Mouse (Mus musculus) hindbrain, embryonic 14.5 days (tissue): Measurements from ENCODE around the gene Dcpp1. TPM values are rescaled to one million over a fixed set of nuclear protein-coding genes. Genes with fewer than 3 reads are reported as not detected.

Experiments used
- ATAC-seq: fragments of 200-750 bp; cut with Nextera tagmentation; 2 replicates; pipeline ENCODE4 v1.8.0; 2017; ENCODE audit warnings: moderate number of reproducible peaks, mild to moderate bottlenecking, moderate TSS enrichment, moderate library complexity; ENCODE audit not compliant: low FRiP score
- DNase-seq: peaks from one replicate; pipeline ENCODE4 v3.0.0-alpha.2; 2015; ENCODE audit warnings: low spot score
- H3K27ac ChIP-seq: fragments of 300-500 bp; sonication (generic); 2 replicates; pipeline ENCODE4 v1.5.1; 2014; ENCODE audit warnings: mild to moderate bottlenecking, moderate library complexity
- H3K27me3 ChIP-seq: fragments of 300-500 bp; sonication (generic); 2 replicates; pipeline ENCODE4 v1.6.1; 2014; ENCODE audit warnings: mild to moderate bottlenecking, low read length, mixed read lengths; ENCODE audit not compliant: control insufficient read depth, insufficient read depth
- H3K36me3 ChIP-seq: fragments of 300-500 bp; sonication (generic); replicated peaks from 2 replicates; pipeline ENCODE4 v1.6.1; 2014; ENCODE audit not compliant: control insufficient read depth, insufficient read depth
- H3K4me1 ChIP-seq: fragments of 300-500 bp; sonication (generic); replicated peaks from 2 replicates; pipeline ENCODE4 v1.6.1; 2014; ENCODE audit warnings: antibody characterized with exemption, low read length, mixed read lengths; ENCODE audit not compliant: control insufficient read depth, insufficient read depth
- H3K4me2 ChIP-seq: fragments of 300-500 bp; sonication (generic); replicated peaks from 2 replicates; pipeline ENCODE4 v1.6.1; 2014; ENCODE audit warnings: mild to moderate bottlenecking, moderate library complexity
- H3K4me3 ChIP-seq: fragments of 300-500 bp; sonication (generic); replicated peaks from 2 replicates; pipeline ENCODE4 v1.5.1; 2014; ENCODE audit warnings: mild to moderate bottlenecking, low read length
- H3K9ac ChIP-seq: fragments of 300-500 bp; sonication (generic); 2 replicates; pipeline ENCODE4 v1.6.1; 2014
- H3K9me3 ChIP-seq: fragments of 300-500 bp; sonication (generic); 2 replicates; pipeline ENCODE4 v1.6.1; 2016; ENCODE audit warnings: low read length; ENCODE audit not compliant: control insufficient read depth
- WGBS: fragments of 180-500 bp; shearing (Covaris S2); extraction: QIAGEN DNeasy Blood & Tissue Kit; methylation state at CpG from one replicate; pipeline ENCODE4 v1.1.7; 2014; 5-methylcytosine and 5-hydroxymethylcytosine counted together
- polyA plus RNA-seq: library from polyadenylated mRNA; unstranded; fragments of >200 nt; fragmentation: Nextera tagmentation; extraction: Ambion mirVana; gene quantifications from 2 replicates; pipeline ENCODE4 v1.2.1, GENCODE M21; 2014

Dcpp1 gene
- polyA plus RNA-seq, 1 experiment from 2014 or later, result not detected

DNA sequence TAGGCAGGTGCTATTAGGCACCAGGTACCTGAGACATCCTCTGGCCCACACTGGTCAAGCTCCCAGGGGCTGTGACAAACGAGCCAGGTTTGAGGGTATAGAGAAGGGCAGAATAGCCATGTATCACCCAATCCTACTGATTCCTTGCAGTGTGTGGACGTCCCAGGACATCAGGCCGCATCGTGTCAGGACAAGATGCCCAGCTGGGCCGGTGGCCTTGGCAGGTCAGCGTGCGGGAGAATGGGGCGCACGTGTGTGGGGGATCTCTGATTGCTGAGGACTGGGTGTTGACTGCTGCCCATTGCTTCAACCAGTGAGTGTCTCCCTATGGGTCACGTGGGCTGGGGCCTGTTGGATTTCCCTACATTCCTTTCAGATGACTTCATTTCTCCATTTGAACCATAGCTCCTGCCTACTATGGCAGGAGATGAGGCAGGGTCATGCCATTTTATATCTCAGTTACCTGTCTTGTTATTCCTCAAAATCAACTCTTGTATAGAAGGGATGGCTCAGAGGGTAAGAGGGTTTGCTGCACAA lies 26.4 kb upstream of the Dcpp1 start:
- 88% methylated on average over 10 of the region's 10 CpGs for WGBS

DNA sequence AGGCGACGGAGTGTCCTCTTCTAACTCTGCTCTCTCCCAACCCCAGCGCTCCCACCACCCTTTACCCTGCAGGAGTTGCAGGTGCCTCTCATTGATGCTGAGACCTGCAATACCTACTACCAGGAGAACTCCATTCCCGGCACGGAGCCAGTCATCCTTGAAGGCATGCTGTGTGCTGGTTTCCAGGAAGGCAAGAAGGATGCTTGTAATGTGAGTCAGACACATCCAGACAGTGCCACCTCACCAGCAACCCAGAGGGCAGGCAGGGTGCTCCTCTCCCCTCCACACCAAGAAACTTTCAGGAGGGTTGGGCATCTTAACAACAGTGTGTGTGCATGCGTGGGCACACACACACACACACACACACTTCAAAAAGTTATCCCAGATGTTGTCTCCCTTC lies 23.5 kb upstream of the Dcpp1 start:
- 82% methylated on average over 6 of the region's 6 CpGs for WGBS
- Histone ChIP-seq H3K36me3 (no peaks in the 10 kb centered on the region), H3K27ac (no peak overlapping the region), H3K9me3 (no peaks in the 10 kb centered on the region), H3K9ac (no peak overlapping the region), H3K4me1 (no peaks in the 10 kb centered on the region), H3K4me3 (no peak overlapping the region), H3K4me2 (no peak overlapping the region), H3K27me3 (no peaks in the 10 kb centered on the region)
- ATAC-seq (no peak), DNase-seq (no peak)

More for the DNA sequence above, 26.4 kb upstream of the Dcpp1 start:
- Histone ChIP-seq H3K9me3 (no peaks in the 10 kb centered on the region), H3K4me2 (no peak overlapping the region), H3K4me3 (no peak overlapping the region), H3K9ac (no peak overlapping the region), H3K36me3 (no peaks in the 10 kb centered on the region), H3K27me3 (no peaks in the 10 kb centered on the region), H3K4me1 (no peaks in the 10 kb centered on the region), H3K27ac (no peak overlapping the region)
- ATAC-seq, result no peak
- no peak for DNase-seq

DNA sequence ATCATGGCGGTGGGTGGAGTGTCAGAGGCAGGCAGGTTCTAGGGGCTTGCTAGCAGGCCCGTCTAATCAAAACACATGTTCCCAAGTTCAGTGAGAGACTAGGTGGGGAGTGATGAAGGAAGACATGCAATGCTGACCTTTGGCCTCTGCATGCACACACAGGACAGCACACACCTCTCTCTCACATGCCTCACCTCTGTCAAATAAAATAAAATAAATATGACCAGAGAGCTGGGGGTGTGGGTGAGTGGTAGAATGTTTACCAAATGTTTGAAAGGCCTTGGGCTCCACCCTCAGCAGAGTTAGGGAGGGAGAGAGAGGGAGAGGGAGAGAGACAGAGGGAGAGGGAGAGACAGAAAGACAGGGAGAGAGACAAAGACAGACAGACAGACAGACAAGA lies 22.8 kb upstream of the Dcpp1 start:
- no peak for ATAC-seq

DNA sequence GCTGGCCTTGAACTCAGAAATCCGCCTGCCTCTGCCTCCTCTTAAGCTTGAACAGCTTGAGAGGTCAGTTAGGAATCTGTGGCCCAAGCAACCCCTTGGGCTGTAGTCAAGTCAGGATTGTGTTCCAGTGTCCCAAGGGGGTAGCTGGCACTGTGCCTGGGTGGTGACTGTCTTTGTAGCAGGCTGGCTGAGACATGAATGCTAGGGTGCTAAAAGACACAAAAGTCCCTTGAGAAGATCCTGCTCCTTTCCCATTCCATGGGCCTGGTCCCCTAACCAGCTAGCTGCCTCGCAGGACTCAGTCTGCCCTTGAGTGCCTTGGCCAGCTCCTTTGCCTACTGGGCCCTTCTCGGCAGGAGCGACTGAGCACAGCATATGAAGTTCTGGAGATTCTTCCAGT lies 17.8 kb upstream of the Dcpp1 start:
- no peak for ATAC-seq

More for the DNA sequence above, 22.8 kb upstream of the Dcpp1 start:
- H3K36me3 ChIP-seq, result no peaks in the 10 kb centered on the region
- no peak overlapping the region for H3K27ac ChIP-seq
- no peak overlapping the region for H3K4me2 ChIP-seq
- 86% methylated on average over 2 of the region's 2 CpGs for WGBS
- no peaks in the 10 kb centered on the region for H3K4me1 ChIP-seq
- no peaks in the 10 kb centered on the region for H3K27me3 ChIP-seq
- DNase-seq, result no peak
- no peak overlapping the region for H3K9ac ChIP-seq
- H3K9me3 ChIP-seq, result no peaks in the 10 kb centered on the region
- no peak overlapping the region for H3K4me3 ChIP-seq

DNA sequence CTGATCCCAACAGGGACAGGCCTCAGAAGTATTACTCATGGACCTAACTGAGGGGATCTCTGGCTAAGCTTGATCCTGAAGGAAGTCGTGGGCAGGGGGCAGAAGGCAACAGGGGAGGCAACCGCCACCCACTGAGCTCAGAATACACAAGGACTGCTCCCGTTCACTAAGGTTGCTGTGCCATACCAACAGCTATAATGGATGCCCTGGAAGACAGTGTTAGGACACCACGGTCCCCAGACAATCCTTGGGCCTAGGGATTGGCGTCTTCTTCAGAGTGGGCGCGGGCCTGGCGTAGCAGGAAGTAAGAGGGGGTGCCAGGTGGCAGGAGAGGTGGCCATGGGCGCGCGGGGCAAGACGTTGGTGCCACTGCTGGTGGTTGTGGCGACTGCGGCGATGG lies 12.9 kb upstream of the Dcpp1 start, which contains the start of gene Prss21:
Gene Prss21 (plus strand): TSS at position 301 of the 400 bp plus-strand sequence.
- H3K4me3 ChIP-seq, result no peak within 1 kb of the TSS
- no peaks in the 10 kb centered on the region for H3K27me3 ChIP-seq
- no peak within 1 kb of the TSS for H3K4me2 ChIP-seq
- ATAC-seq (no peak), DNase-seq (no peak)
- H3K9ac ChIP-seq, result no peak within 1 kb of the TSS
- H3K36me3 ChIP-seq, result no peaks in the 10 kb centered on the region
- no peaks in the 10 kb centered on the region for H3K4me1 ChIP-seq
- H3K9me3 ChIP-seq, result no peaks in the 10 kb centered on the region
- WGBS, result 84% methylated on average over 15 of the region's 15 CpGs
- no peak within 1 kb of the TSS for H3K27ac ChIP-seq

More for the DNA sequence above, 17.8 kb upstream of the Dcpp1 start:
- Histone ChIP-seq H3K4me2 (no peak overlapping the region), H3K9me3 (no peaks in the 10 kb centered on the region), H3K9ac (no peak overlapping the region), H3K36me3 (no peaks in the 10 kb centered on the region), H3K27me3 (no peaks in the 10 kb centered on the region), H3K4me3 (no peak overlapping the region), H3K27ac (no peak overlapping the region), H3K4me1 (no peaks in the 10 kb centered on the region)
- DNase-seq, result no peak
- WGBS, result 78% methylated on average over 4 of the region's 4 CpGs

DNA sequence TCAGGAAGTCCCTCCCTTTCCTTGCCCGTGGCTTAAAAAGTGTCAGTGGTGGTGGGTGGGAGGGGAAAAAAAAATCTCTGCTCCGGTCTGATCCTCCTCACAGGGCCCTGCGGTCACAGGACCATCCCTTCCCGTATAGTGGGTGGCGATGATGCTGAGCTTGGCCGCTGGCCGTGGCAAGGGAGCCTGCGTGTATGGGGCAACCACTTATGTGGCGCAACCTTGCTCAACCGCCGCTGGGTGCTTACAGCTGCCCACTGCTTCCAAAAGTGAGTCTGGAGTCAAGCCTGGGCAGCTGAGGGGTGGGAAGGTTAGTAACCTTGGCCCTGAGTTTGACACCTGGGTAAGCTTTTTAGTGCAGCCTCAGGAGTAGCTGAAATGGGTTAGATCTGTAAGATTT lies 12.2 kb upstream of the Dcpp1 start:
- H3K27me3 ChIP-seq, result no peaks in the 10 kb centered on the region
- 95% methylated on average over 11 of the region's 11 CpGs for WGBS
- H3K4me2 ChIP-seq, result no peak overlapping the region
- no peak overlapping the region for H3K4me3 ChIP-seq
- no peak overlapping the region for H3K27ac ChIP-seq
- DNase-seq, result no peak
- ATAC-seq, result no peak
- H3K4me1 ChIP-seq, result no peaks in the 10 kb centered on the region
- no peaks in the 10 kb centered on the region for H3K9me3 ChIP-seq
- H3K9ac ChIP-seq, result no peak overlapping the region
- H3K36me3 ChIP-seq, result no peaks in the 10 kb centered on the region

DNA sequence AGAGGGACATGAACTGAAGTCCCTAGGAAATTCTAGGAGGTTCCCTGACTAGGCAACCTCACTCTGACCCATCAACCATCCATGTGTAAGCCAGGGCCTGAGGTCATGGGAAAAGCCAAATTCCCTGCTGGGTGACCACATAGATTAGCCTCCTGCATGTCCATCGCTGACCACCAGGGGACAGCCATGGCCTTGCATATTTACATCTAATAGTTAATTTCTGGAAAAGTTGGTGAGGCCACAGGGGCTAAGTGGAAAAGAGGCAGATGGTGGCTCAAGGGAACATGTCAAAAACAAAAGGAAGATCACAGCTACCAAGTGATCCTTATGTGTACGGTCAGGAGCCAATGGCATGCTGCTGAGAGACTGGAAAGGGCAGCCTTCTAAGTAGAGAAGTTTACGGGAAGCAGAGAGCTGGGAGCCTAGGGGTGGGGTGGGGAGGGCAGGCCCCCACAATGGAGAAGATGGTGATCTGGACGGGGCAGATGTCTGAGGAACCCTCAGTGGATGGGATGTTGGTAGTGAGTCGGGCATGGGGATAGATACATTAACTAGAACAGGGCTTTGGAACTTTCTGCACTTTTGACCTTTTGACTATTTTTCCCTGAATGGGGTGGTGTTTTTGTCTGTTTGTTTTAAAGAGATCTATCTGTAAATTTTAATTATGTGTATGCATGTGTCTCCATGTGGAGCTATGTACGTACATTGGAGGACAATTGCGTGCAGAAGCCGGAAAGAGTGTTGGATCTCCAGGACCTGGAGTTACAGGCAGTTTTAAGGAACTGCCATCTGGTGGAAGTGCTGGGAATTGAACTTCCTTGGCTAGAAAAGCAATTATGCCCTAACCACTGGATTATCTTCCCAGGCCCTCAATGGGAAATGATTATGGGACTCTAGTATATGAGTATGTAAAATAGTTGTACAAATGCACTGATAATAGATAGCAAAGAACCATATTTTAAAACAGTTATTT lies 6.5 kb upstream of the Dcpp1 start:
- DNase-seq (peak; percentile 52), ATAC-seq (no peak)
- no peaks in the 10 kb centered on the region for H3K27me3 ChIP-seq
- H3K36me3 ChIP-seq, result no peaks in the 10 kb centered on the region
- H3K9me3 ChIP-seq, result no peaks in the 10 kb centered on the region
- 48% methylated on average over 8 of the region's 8 CpGs for WGBS
- H3K4me1 ChIP-seq, result no peaks in the 10 kb centered on the region
- no peak overlapping the region for H3K4me2 ChIP-seq
- H3K27ac ChIP-seq, result no peak overlapping the region
- no peak overlapping the region for H3K4me3 ChIP-seq
- H3K9ac ChIP-seq, result no peak overlapping the region

DNA sequence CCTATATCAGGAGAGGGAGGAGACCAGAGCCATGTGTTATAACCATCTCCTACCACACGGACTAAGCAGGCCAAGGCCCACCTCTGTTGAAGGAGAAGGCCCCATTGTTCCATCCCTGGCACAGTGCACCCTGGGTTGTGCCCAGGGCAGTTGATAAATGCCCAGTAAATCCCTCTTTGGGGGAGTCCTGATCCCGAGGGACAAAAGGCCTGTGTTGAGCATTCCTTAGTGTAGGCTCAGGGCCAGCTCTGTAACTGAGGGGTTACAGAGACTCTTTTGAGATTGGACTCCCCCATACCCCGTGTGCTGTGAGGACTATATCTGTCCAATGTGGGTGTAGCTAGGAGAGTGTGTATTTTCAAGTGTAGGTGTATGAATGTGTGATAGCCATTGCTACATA lies 3.9 kb upstream of the Dcpp1 start:
- 45% methylated on average over 3 of the region's 3 CpGs for WGBS
- no peak overlapping the region for H3K27ac ChIP-seq
- no peak overlapping the region for H3K4me2 ChIP-seq
- H3K36me3 ChIP-seq, result no peaks in the 10 kb centered on the region
- ATAC-seq (peak; percentile 77), DNase-seq (peak; percentile 30)
- no peak overlapping the region for H3K4me3 ChIP-seq
- H3K9me3 ChIP-seq, result no peaks in the 10 kb centered on the region
- H3K9ac ChIP-seq, result no peak overlapping the region
- no peaks in the 10 kb centered on the region for H3K4me1 ChIP-seq
- no peaks in the 10 kb centered on the region for H3K27me3 ChIP-seq

DNA sequence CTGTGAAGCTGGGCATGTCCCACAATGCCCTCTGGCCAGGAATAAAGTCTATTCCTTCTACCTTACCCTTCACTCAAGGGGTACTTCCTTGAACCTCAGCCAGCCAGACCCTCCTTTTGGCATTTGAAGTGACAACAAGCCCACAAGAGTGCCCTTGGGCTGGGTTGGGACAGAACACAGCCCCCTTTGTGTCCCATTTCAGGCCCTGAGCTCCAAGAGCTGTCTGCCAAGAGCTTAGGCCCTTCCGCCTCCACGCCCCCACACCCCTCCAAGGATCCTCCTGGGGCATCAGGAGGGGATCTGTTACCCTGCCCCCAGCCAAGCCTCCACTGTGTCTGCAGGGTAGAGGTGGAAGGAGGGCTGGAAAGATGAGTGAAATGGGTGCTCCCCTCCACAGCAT lies 3.5 kb upstream of the Dcpp1 start:
- Histone ChIP-seq H3K4me2 (no peak overlapping the region), H3K9ac (no peak overlapping the region), H3K4me1 (no peaks in the 10 kb centered on the region), H3K9me3 (no peaks in the 10 kb centered on the region), H3K27me3 (no peaks in the 10 kb centered on the region), H3K36me3 (no peaks in the 10 kb centered on the region), H3K27ac (no peak overlapping the region), H3K4me3 (no peak overlapping the region)
- peak; percentile 25 for DNase-seq
- ATAC-seq, result peak; percentile 63
- WGBS, result 82% methylated on average over 2 of the region's 2 CpGs
